Mouse (Mus musculus) embryonic facial prominence, embryonic 11.5 days (tissue): ENCODE data around the gene Klf14. TPM values are rescaled to one million over a fixed set of nuclear protein-coding genes. Genes with fewer than 3 reads are reported as not detected.

ENCODE experiments used
- polyA plus RNA-seq: library from polyadenylated mRNA; unstranded; fragments of >200 nt; fragmentation: Nextera tagmentation; extraction: Ambion mirVana; gene quantifications from 2 replicates; pipeline ENCODE4 v1.2.1, GENCODE M21; 2014

Gene Klf14
- polyA plus RNA-seq, 1 experiment from 2014 or later = 2.9 TPM

Other genes with a start within 250 kb of the Klf14 start
- gene Mest, start 235.5 kb downstream of the Klf14 start, polyA plus RNA-seq = 1,816 and 1,902 TPM in 2 replicates
- 33.8 and 35.6 TPM in 2 replicates for gene Copg2, start 62.3 kb downstream of the Klf14 start, polyA plus RNA-seq
- not detected in 2 replicates for gene Tsga13, start 43.5 kb downstream of the Klf14 start, polyA plus RNA-seq